Mouse (Mus musculus): ENCODE data around the gene Harbi1. TPM values are rescaled to one million over a fixed set of nuclear protein-coding genes. Genes with fewer than 3 reads are reported as not detected.
A peak's percentile ranks its signal among the peaks of the same experiment; 100 is the strongest.
"Not testable (repeated sequence)": the region's sequence is repeated elsewhere in the genome, so short reads cannot be mapped to it uniquely, and the experiment has no call there.

The Harbi1 gene
- total and polyA plus RNA-seq, 2 experiments from 2014 or later, result 12.0 to 16.6 TPM

DNA sequence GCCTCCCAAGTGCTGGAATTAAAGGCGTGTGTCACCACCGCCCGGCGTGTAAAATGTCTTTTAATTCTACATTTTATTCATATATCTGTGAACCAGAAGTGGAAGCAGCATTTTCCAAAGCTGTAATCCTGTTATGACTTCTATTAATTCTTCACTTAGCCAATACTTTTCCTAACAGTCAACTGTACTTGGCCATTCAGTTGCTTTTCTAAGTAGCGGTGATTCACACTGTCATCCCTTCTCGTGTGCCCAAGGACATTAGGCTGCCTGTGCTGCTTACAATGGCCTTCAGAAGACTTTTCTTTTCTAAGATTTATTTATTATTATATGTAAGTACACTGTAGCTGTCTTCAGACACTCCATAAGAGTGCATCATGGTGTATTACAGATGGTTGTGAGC, 2.3 kb upstream of the Harbi1 start:
- no peak for TF ChIP-seq CTCF (IDR thresholded peaks at IDR 0.05; ENCODE audit: low read depth)
- Histone ChIP-seq H3K9me3 (ENCODE audit: low read length) (no peaks in the 10 kb centered on the region), H3K27ac (no peak overlapping the region), H3K4me2 (ENCODE audit: low read depth, low read length) (no peak overlapping the region), H3K36me3 (ENCODE audit: insufficient read depth, low read length) (no peaks in the 10 kb centered on the region), H3K4me1 (ENCODE audit: insufficient read depth, low read length) (peaks cover 8% of the 10 kb centered on the region), H3K9ac (replicated peaks; ENCODE audit: low read length) (no peak overlapping the region), H3K27me3 (ENCODE audit: insufficient read depth, low read length) (no peaks in the 10 kb centered on the region), H3K4me3 (ENCODE audit: low read length) (no peak overlapping the region)
- ATAC-seq, result no peak
- no peak for DNase-seq (ENCODE audit: low spot score)
- WGBS, result 93% methylated on average over 6 of the region's 6 CpGs

DNA sequence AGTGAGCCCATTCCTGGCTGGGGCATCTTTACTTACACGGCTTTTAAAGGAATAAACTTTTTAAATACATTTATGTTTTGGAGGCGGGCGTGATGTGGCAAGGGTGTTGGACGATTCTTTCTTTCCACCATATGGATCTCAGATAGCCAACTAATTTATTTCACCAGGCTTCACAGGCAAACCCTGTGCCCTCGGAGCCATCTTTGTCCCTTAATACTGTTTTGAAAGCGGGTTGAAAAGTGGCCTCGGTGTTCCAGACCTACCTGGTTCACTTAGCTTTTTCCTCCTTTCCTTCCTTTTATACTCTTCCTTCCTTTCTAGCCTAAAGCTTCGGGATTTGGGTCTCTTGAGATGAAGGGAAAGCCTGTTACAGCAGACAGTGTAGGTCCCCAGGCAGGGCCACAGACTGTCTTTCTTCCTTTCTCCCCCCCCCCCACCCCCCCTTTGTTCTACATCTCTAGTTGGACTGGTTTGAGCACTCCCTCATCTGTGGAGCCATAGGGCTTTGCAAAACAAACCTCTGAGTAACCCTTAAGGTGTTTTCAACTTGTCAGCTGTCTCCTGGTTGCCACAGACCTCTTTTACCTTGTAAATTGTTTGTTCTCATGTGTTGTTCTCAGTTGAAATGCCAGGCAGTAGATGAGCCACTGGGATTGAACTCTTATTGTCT, 739 bp downstream of the Harbi1 start:
- peak overlapping the region; percentile 77 for H3K4me3 ChIP-seq (ENCODE audit: low read length)
- WGBS, result 5% methylated on average over 8 of the region's 8 CpGs
- no peak for ATAC-seq

DNA sequence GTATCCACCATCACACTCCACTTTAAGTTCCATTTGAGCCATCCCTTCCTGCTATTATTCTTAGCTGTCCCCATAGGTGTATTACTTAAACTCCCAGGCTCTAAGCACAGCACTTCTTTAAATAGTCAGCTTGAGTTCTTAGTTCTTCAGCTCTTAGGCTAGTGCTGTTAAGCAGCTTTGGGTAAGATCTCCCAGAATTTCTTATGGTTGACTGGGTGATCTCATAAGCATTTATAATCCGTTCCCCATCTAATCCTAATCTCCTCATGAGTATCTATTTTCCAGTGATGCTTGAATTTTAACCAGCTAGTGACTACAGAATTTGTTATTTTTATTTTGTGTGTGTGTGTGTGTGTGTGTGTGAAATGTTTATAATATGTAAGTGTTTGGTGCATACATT, 4.3 kb downstream of the Harbi1 start:
- DNase-seq (ENCODE audit: low spot score), result no peak
- Histone ChIP-seq H3K27me3 (ENCODE audit: insufficient read depth, low read length) (no peaks in the 10 kb centered on the region), H3K27ac (no peak overlapping the region), H3K4me2 (ENCODE audit: low read depth, low read length) (no peak overlapping the region), H3K9me3 (ENCODE audit: low read length) (no peaks in the 10 kb centered on the region), H3K4me3 (ENCODE audit: low read length) (no peak overlapping the region), H3K4me1 (ENCODE audit: insufficient read depth, low read length) (0 out of 2 replicates have a peak, but pooled peaks cover 3% of the 10 kb centered on the region), H3K9ac (replicated peaks; ENCODE audit: low read length) (no peak overlapping the region), H3K36me3 (ENCODE audit: insufficient read depth, low read length) (no peaks in the 10 kb centered on the region)
- ATAC-seq, result no peak
- TF ChIP-seq CTCF (IDR thresholded peaks at IDR 0.05; ENCODE audit: low read depth), result no peak
- WGBS, result 73% methylated on average over 1 of the region's 1 CpGs

More for the DNA sequence above, 739 bp downstream of the Harbi1 start:
- DNase-seq (ENCODE audit: low spot score), result no peak
- Histone ChIP-seq H3K4me1 (ENCODE audit: insufficient read depth, low read length) (peaks cover 8% of the 10 kb centered on the region), H3K27me3 (ENCODE audit: insufficient read depth, low read length) (no peaks in the 10 kb centered on the region), H3K27ac (peak overlapping the region; percentile 79), H3K36me3 (ENCODE audit: insufficient read depth, low read length) (no peaks in the 10 kb centered on the region), H3K9me3 (ENCODE audit: low read length) (no peaks in the 10 kb centered on the region), H3K9ac (replicated peaks; ENCODE audit: low read length) (peak overlapping the region; percentile 75), H3K4me2 (ENCODE audit: low read depth, low read length) (peak overlapping the region; percentile 84)
- no peak for TF ChIP-seq CTCF (IDR thresholded peaks at IDR 0.05; ENCODE audit: low read depth)

DNA sequence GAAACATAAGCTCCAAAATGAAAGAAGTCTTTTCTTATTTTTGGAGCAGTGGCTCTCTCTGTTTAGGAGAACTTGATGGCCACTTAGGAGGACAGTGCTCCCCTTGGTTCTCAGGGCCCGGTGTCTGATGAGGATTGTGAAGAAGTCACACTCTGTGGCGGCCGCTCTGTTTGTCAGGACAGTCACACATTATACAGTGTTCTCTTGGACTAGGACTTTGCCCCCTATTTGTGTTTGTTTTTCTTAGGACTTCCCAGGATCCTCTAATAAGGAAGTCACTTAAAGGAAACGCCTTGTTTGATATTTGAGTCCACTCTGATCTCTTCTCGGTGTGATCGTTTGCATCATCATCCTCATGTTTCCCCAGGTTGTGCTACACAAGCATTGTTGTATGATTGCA, 7.6 kb downstream of the Harbi1 start:
- WGBS, result 85% methylated on average over 6 of the region's 6 CpGs
- no peak overlapping the region for H3K4me2 ChIP-seq (ENCODE audit: low read depth, low read length)
- ATAC-seq (no peak), DNase-seq (ENCODE audit: low spot score) (no peak)
- no peak overlapping the region for H3K27ac ChIP-seq
- H3K4me3 ChIP-seq (ENCODE audit: low read length), result no peak overlapping the region
- H3K36me3 ChIP-seq (ENCODE audit: insufficient read depth, low read length), result no peaks in the 10 kb centered on the region; the same call in 1 of the 2 replicates
- no peak overlapping the region for H3K9ac ChIP-seq (replicated peaks; ENCODE audit: low read length)
- TF ChIP-seq CTCF (IDR thresholded peaks at IDR 0.05; ENCODE audit: low read depth), result no peak
- no peaks in the 10 kb centered on the region for H3K27me3 ChIP-seq (ENCODE audit: insufficient read depth, low read length)
- no peaks in the 10 kb centered on the region for H3K4me1 ChIP-seq (ENCODE audit: insufficient read depth, low read length)
- H3K9me3 ChIP-seq (ENCODE audit: low read length), result no peaks in the 10 kb centered on the region

DNA sequence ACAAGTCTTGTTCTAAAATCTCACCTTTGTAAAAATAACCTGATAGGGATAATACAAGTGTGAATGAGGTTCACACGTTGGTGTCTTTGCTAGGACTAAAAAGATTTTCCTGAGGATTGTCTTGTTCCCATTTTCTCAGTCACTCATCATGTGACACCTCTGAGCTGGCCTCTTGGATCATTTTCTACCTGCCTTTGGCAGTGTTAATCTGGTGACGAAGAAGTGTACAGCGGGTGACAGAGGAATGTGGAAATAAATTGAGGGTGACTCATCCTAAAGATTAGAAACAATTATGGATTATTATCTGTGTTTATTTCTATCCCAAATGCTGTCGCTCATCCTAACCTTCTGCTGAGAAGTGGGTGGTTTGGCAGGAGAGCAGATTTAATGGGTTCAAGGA, 12.7 kb downstream of the Harbi1 start:
- H3K4me2 ChIP-seq (ENCODE audit: low read depth, low read length), result no peak overlapping the region
- H3K9me3 ChIP-seq (ENCODE audit: low read length), result no peaks in the 10 kb centered on the region
- no peak for ATAC-seq
- H3K4me1 ChIP-seq (ENCODE audit: insufficient read depth, low read length), result no peaks in the 10 kb centered on the region
- no peaks in the 10 kb centered on the region for H3K27me3 ChIP-seq (ENCODE audit: insufficient read depth, low read length)
- DNase-seq (ENCODE audit: low spot score), result no peak
- TF ChIP-seq CTCF (IDR thresholded peaks at IDR 0.05; ENCODE audit: low read depth), result no peak
- no peak overlapping the region for H3K9ac ChIP-seq (replicated peaks; ENCODE audit: low read length)
- H3K36me3 ChIP-seq (ENCODE audit: insufficient read depth, low read length), result no peaks in the 10 kb centered on the region; the same call in 1 of the 2 replicates
- no peak overlapping the region for H3K27ac ChIP-seq
- H3K4me3 ChIP-seq (ENCODE audit: low read length), result no peak overlapping the region
- 76% methylated on average over 4 of the region's 4 CpGs for WGBS

DNA sequence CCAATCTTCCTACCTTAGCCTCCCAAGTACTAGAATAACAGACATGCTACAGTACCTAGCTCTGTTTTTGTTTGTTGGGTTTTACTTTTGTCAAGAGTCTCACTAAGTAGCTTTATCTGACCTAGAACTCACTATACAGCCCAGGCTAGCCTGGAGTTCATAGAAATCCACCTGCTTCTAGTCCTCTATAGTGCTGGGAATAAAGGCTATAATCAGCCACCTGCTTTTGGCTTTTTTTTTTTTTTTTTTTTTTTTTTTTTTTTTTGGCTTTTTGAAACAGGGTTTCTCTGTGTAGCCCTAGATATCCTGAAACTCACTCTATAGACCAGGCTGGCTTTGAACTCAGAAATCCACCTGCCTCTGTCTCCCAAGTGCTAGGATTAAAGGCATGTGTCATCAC, 13.3 kb downstream of the Harbi1 start:
- no peak overlapping the region for H3K9ac ChIP-seq (replicated peaks; ENCODE audit: low read length)
- no peak overlapping the region for H3K4me3 ChIP-seq (ENCODE audit: low read length)
- ATAC-seq (no peak), DNase-seq (ENCODE audit: low spot score) (no peak)
- no peaks in the 10 kb centered on the region for H3K27me3 ChIP-seq (ENCODE audit: insufficient read depth, low read length)
- no peaks in the 10 kb centered on the region for H3K4me1 ChIP-seq (ENCODE audit: insufficient read depth, low read length)
- no peak for TF ChIP-seq CTCF (IDR thresholded peaks at IDR 0.05; ENCODE audit: low read depth)
- H3K4me2 ChIP-seq (ENCODE audit: low read depth, low read length), result no peak overlapping the region
- H3K27ac ChIP-seq, result no peak overlapping the region
- no peaks in the 10 kb centered on the region; the same call in 1 of the 2 replicates for H3K36me3 ChIP-seq (ENCODE audit: insufficient read depth, low read length)
- no peaks in the 10 kb centered on the region for H3K9me3 ChIP-seq (ENCODE audit: low read length)

DNA sequence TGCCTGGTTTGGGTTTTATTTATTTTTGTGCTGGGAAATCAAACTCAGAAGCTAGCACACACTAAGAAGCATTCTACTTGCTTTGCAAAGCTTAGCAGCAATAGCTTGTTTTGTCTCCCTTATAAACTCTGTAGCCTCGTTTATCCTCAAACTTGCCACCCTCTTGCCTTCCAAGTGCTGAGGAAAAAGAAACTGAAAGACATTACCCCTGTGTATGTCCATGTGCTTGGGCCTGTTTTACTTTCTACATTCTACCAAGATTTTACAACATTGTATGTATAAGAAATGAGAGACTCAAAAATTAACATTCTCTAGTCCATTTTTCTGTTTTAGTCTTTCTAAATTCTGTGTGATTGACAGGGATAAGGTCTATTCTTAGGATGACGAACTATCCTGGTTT, 14.1 kb downstream of the Harbi1 start:
- H3K27ac ChIP-seq, result no peak overlapping the region
- 64% methylated on average over 2 of the region's 2 CpGs for WGBS
- no peak for DNase-seq (ENCODE audit: low spot score)
- no peaks in the 10 kb centered on the region for H3K27me3 ChIP-seq (ENCODE audit: insufficient read depth, low read length)
- H3K9ac ChIP-seq (replicated peaks; ENCODE audit: low read length), result no peak overlapping the region
- H3K4me1 ChIP-seq (ENCODE audit: insufficient read depth, low read length), result no peaks in the 10 kb centered on the region
- no peaks in the 10 kb centered on the region for H3K9me3 ChIP-seq (ENCODE audit: low read length)
- H3K36me3 ChIP-seq (ENCODE audit: insufficient read depth, low read length), result no peaks in the 10 kb centered on the region; the same call in 1 of the 2 replicates
- H3K4me3 ChIP-seq (ENCODE audit: low read length), result no peak overlapping the region
- H3K4me2 ChIP-seq (ENCODE audit: low read depth, low read length), result no peak overlapping the region
- ATAC-seq, result no peak
- no peak for TF ChIP-seq CTCF (IDR thresholded peaks at IDR 0.05; ENCODE audit: low read depth)

DNA sequence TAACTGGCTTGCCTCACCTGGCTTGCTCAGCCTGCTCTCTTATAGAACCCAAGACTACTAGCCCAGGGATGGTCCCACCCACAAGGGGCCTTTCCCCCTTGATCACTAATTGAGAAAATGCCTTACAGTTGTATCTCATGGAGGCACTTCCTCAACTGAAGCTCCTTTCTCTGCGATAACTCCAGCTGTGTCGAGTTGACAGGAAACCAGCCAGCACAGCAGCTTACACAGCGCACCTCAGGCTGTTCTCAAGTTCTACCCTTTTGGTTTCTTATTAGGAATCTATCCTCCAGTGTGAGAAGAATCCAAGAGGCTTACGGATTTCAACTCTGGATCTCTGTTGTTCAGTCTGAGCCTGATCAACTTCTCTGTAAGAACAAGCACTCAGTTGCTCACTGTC, 14.8 kb downstream of the Harbi1 start:
- 65% methylated on average over 4 of the region's 4 CpGs for WGBS
- not testable (repeated sequence) for H3K27me3 ChIP-seq (ENCODE audit: insufficient read depth, low read length); H3K4me2 ChIP-seq (ENCODE audit: low read depth, low read length); H3K36me3 ChIP-seq (ENCODE audit: insufficient read depth, low read length); H3K9me3 ChIP-seq (ENCODE audit: low read length); H3K4me1 ChIP-seq (ENCODE audit: insufficient read depth, low read length); ATAC-seq; H3K27ac ChIP-seq; DNase-seq (ENCODE audit: low spot score); H3K9ac ChIP-seq (replicated peaks; ENCODE audit: low read length); H3K4me3 ChIP-seq (ENCODE audit: low read length)
